ENCODE assay signal across 12 mouse cellular contexts in the genomic region with DNA sequence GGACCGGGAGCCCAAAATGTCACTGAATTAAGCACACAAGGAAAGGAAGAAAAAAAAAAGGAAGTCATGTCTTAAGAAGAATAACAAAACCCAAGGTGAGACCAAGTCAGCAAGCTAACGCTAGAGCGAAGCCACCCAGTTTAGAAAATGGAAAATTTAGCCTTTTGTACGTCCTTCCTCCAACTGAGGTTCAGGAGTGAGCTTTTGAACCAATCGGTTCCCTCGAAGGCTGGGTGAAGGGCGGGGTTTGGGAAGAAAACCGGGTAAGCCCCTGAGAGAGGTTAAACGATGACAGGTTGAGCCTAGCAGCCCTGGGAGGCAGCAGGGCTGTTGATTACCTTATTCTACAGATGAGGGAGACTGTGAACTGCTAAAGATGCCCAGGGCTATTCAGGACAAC.
A peak's percentile ranks its signal among the peaks of the same experiment; 100 is the strongest.
DNase-seq lines count a peak whose midpoint lies in the region; ATAC-seq lines count a peak whose summit lies in the region.
"Had no signal": no experiment of that assay in that cellular context is flagged by ENCODE, and none has a peak within 500 bp of the region (broad histone marks: within the 10 kb centered on the region; RNA-seq: fewer than 3 reads in every experiment).

No protein-coding gene starts in this region.

- H3K9ac ChIP-seq in limb, embryonic 11.5 days (ENCODE audit: low read length): no peak overlapping the region
- no peak overlapping the region for H3K9ac ChIP-seq in embryonic facial prominence, embryonic 14.5 days (ENCODE audit: low read depth, low read length)
- H3K9ac ChIP-seq: lung, embryonic 15.5 days; midbrain, embryonic 13.5 days had no signal

- H3K9me3 ChIP-seq in limb, embryonic 11.5 days (ENCODE audit: control insufficient read depth, low read length): no peaks in the 10 kb centered on the region
- H3K9me3 ChIP-seq in limb, embryonic 10.5 days (replicated peaks): no peaks in the 10 kb centered on the region
- no peaks in the 10 kb centered on the region for H3K9me3 ChIP-seq in embryonic facial prominence, embryonic 14.5 days (ENCODE audit: control insufficient read depth, low read length)
- H3K9me3 ChIP-seq: G1E; lung, embryonic 15.5 days; midbrain, embryonic 13.5 days had no signal

- 0 out of 2 replicates have a peak overlapping the region, but pooled peaks have one; percentile 7 for H3K4me2 ChIP-seq in limb, embryonic 11.5 days (ENCODE audit: low read depth, severe bottlenecking)
- peak overlapping the region; percentile 13; the same call in 1 of the 2 replicates for H3K4me2 ChIP-seq in embryonic facial prominence, embryonic 14.5 days (ENCODE audit: low read depth, low read length)
- H3K4me2 ChIP-seq: lung, embryonic 15.5 days; midbrain, embryonic 13.5 days had no signal

- no peak for ATAC-seq in limb, embryonic 11.5 days (ENCODE audit: insufficient number of reproducible peaks, low FRiP score, low TSS enrichment, low read depth)
- ATAC-seq in embryonic facial prominence, embryonic 14.5 days (ENCODE audit: low read depth): 0 out of 2 replicates have a peak, but pooled peaks have one; percentile 44
- ATAC-seq: midbrain, embryonic 13.5 days had no signal

- intact Hi-C loops in left cerebral cortex, postnatal 10 days (cut with DNase I): no loop called here

- H3K36me3 ChIP-seq in limb, embryonic 11.5 days (ENCODE audit: control insufficient read depth, insufficient read depth, low read length): no peaks in the 10 kb centered on the region
- no peaks in the 10 kb centered on the region for H3K36me3 ChIP-seq in limb, embryonic 10.5 days
- H3K36me3 ChIP-seq in embryonic facial prominence, embryonic 14.5 days (ENCODE audit: control insufficient read depth, insufficient read depth, low read length): no peaks in the 10 kb centered on the region
- H3K36me3 ChIP-seq: G1E; lung, embryonic 15.5 days; midbrain, embryonic 13.5 days had no signal

- H3K27me3 ChIP-seq in limb, embryonic 11.5 days (ENCODE audit: control insufficient read depth, insufficient read depth, low read length): no peaks in the 10 kb centered on the region
- no peaks in the 10 kb centered on the region for H3K27me3 ChIP-seq in limb, embryonic 10.5 days (ENCODE audit: low read depth, poor library complexity, severe bottlenecking)
- no peaks in the 10 kb centered on the region for H3K27me3 ChIP-seq in embryonic facial prominence, embryonic 14.5 days (replicated peaks; ENCODE audit: control insufficient read depth, insufficient read depth, low read length)
- H3K27me3 ChIP-seq: lung, embryonic 15.5 days; midbrain, embryonic 13.5 days had no signal

- H3K27ac ChIP-seq in limb, embryonic 11.5 days (replicated peaks; ENCODE audit: low read depth, low read length): no peak overlapping the region
- H3K27ac ChIP-seq in limb, embryonic 10.5 days: no peak overlapping the region
- H3K27ac ChIP-seq in embryonic facial prominence, embryonic 14.5 days (replicated peaks; ENCODE audit: low read depth, low read length): no peak overlapping the region
- H3K27ac ChIP-seq: heart, adult 2 months; lung, embryonic 15.5 days; midbrain, embryonic 13.5 days had no signal

- H3K4me3 ChIP-seq in limb, embryonic 11.5 days (ENCODE audit: low read depth, low read length): no peak overlapping the region
- H3K4me3 ChIP-seq in limb, embryonic 10.5 days: no peak overlapping the region
- H3K4me3 ChIP-seq in embryonic facial prominence, embryonic 14.5 days (ENCODE audit: low read depth, low read length): no peak overlapping the region
- H3K4me3 ChIP-seq: heart, adult 2 months; lung, embryonic 15.5 days; midbrain, embryonic 13.5 days had no signal

- WGBS in limb, embryonic 11.5 days: 23% methylated on average over 9 of the region's 9 CpGs
- 21% methylated on average over 9 of the region's 9 CpGs for WGBS in limb, embryonic 10.5 days
- 13% methylated on average over 9 of the region's 9 CpGs for WGBS in embryonic facial prominence, embryonic 14.5 days

- H3K4me1 ChIP-seq in limb, embryonic 11.5 days (ENCODE audit: control insufficient read depth, insufficient read depth, low read length): no peaks in the 10 kb centered on the region
- no peaks in the 10 kb centered on the region for H3K4me1 ChIP-seq in limb, embryonic 10.5 days
- H3K4me1 ChIP-seq in embryonic facial prominence, embryonic 14.5 days (ENCODE audit: control insufficient read depth, insufficient read depth, low read length): peaks cover 4% of the 10 kb centered on the region; the same call in 1 of the 2 replicates
- H3K4me1 ChIP-seq: midbrain, embryonic 13.5 days had no signal

- DNase-seq in limb, embryonic 11.5 days (ENCODE audit: low spot score): no peak
- DNase-seq in limb, embryonic 10.5 days (ENCODE audit: low spot score): no peak
- peak; percentile 62 for DNase-seq in R1 (ENCODE audit: low read depth, low spot score)
- no peak for DNase-seq in embryonic facial prominence, embryonic 14.5 days (ENCODE audit: low spot score)
- peak; percentile 49 for DNase-seq in thymus, postnatal 14 days
- DNase-seq in kidney, adult 8-10 months: no peak
- DNase-seq in left cerebral cortex, postnatal 10 days (ENCODE audit: extremely low spot score in 1 of 2, low spot score in 2 of 2): no peak
- DNase-seq: heart, adult 2 months; kidney, postnatal 36 days had no signal

Comparison
In these comparisons a context has a peak if more than half of its experiments do, and no peak if none do; other contexts are left out.
1. DNase-seq: peak in R1 (single experiment) and thymus, postnatal 14 days (single experiment); none in limb, embryonic 11.5 days (single experiment), limb, embryonic 10.5 days (single experiment), embryonic facial prominence, embryonic 14.5 days (single experiment), kidney, adult 8-10 months (0 of 2) and left cerebral cortex, postnatal 10 days (0 of 2).